Mouse (Mus musculus) olfactory bulb, adult 2 months (tissue): ENCODE results near the gene Akr1a1.

Experiments
- CTCF ChIP-seq: fragments of 200-500 bp; IDR thresholded peaks from 2 replicates; pipeline ENCODE4 v1.5.1; 2012; ENCODE audit warnings: low read depth, mild to moderate bottlenecking, low read length, moderate library complexity; ENCODE audit not compliant: insufficient read depth
- POLR2A ChIP-seq: fragments of 200-500 bp; IDR thresholded peaks from 2 replicates; pipeline ENCODE4 v1.6.1; 2012; ENCODE audit warnings: mild to moderate bottlenecking, low read depth, low read length, moderate library complexity; ENCODE audit not compliant: insufficient read depth

GRCm38 (mm10) chr4:116677808-116678207, 26.3 kb upstream of the Akr1a1 start:
- TF ChIP-seq CTCF (no peak), POLR2A (no peak)
